Mouse (Mus musculus): ENCODE measurements around the gene Vamp1. TPM values are rescaled to one million over a fixed set of nuclear protein-coding genes. Genes with fewer than 3 reads are reported as not detected.

The Vamp1 gene
- polyA plus RNA-seq, 1 experiment from 2014 or later, result 75.3 TPM

DNA sequence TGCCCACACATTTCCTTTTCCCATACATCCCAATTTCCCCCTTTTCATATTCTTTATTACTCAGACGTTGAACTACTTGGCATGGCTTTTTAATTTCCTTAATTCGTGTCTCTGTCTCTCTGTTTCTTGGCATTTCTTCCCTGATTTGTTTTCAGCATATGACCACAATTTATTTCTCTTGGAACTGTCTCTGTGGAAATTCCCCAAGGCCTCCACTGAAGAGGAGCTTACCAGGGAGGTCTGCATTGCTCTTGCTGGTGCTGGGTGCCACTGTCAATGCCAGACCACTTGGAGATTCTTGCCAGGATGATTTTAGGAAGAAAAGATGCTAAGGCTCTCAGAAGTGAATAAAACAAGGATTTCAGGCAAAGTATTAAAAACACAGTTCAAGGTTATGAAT lies 2.7 kb upstream of the Vamp1 start:
- DNase-seq (ENCODE audit: low spot score), result no peak

DNA sequence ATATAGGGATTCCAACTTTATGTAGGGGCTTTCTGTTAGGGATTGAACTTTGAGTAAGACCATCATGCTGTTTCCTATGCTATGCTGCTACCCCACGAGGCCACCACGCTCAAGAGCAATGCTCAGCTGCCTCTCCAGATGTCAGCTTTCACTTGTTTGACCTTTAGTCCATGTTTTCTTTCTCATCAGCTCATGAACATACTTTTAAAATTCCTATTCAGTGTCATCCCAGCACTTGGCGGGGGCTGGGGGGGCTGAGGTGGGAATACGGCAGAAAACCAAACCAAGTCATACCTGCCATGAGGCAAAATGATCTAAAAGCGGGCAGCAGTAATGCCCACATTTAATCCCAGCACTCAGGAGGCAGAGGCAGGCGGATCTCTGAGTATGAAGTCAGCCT lies 2.2 kb upstream of the Vamp1 start:
- DNase-seq (ENCODE audit: low spot score), result no peak

DNA sequence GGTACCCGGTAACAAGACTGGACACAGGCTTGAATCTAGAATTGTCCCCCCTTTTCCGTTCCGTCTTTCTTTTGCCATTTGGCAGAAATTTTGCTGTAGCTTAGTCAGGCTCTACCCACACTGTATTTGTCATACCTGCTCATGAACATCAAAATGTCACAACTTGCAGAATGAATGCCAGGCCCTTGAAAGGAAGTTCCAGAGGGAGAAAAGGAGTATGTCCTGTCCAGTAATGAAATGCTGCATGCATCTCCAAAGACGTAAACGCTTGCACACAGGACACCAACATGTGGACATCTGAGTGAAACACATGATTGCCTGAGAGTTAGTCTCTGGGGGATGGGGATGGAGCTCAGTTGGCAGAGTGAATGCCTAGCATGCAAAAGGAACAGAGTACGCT lies 1.6 kb upstream of the Vamp1 start:
- no peak for DNase-seq (ENCODE audit: low spot score)

DNA sequence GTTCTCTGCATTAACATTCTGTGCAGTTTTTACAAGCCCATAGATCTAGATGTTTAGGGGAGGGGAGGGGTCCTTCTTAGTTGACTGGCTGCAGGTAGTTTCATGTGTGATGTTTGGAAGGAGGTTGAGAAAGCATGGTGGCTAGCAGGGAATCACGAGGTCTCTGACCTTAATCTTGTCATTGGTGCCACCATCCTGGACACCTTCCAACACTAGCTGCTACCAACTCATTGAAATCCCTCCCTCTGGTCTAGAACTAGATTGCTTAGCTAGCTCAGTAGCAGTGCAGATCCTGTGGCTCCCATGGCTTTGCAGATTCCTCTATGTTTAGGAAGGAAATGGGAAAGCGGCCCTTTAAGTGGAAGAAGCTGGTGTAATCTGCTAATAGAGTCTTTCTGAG lies 1.5 kb downstream of the Vamp1 start:
- peak; percentile 4 for DNase-seq (ENCODE audit: low spot score)

DNA sequence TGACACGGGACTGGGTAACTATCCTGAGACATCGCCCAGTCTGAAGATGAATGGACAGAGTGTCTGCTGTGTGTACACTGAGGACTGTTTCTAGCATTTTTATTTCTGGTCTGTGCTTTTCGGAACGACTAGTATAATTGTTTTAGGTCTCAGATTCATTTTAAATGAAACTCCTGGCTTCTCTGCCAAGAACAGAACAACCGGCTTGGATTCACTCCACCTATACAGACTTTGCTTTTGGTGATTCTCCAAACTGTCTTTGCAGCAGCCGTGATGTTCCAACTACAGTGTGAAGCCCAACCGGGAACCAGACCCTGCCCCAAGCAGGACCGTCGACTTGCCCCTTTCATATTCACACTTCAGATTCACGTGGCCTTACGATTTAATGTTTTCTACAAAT lies 2.5 kb downstream of the Vamp1 start:
- DNase-seq (ENCODE audit: low spot score), result no peak

DNA sequence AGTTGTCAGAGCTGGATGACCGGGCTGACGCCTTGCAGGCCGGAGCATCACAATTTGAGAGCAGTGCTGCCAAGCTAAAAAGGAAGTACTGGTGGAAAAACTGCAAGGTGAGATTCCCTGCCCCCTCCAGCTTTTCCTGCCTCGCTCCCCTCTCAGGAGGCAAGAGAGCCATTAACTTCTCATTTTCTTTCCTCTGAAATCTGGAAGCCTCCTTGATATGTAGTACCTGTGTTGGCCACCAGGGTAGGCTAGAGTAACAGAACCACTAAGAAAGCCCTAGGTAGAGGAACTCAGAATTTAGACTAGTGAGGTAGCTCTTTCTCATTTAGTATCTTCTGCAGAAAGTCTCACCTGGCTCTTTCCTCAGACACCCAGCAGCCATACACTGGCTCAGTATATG lies 3.6 kb downstream of the Vamp1 start:
- peak; percentile 86 for DNase-seq (ENCODE audit: low spot score)

DNA sequence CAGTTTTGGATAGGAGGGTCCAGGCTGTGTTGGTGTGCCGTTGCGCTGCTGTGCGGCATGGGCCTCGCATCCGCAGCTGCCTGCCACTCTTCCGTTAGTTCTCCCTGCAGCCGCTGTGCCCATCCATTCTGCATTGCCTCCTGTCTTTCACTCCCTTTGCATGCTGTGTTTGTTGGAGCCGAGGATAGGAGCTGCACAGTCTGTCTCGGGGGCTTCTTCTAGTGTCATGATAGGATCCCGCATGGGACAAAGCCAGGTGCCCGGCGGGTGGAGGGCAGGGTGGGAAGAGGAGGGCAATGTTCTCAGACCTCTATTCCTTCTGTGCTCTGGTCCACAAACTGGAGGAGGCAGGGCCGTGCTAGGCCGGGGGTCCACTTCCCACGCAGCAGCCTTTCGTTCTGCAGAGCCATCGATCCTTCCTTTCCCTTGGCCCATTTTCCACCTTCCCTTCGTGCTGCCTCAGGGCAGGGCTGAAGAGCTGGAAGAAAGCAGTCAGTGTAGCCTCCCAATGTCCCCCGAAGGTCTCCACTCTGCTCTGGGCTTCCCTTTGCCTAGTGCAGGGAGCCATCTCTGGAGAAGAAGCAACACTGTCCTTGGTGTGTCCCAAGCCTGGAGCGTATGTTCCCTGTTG lies 5.9 kb downstream of the Vamp1 start:
- peak; percentile 17 for DNase-seq (ENCODE audit: low spot score)

DNA sequence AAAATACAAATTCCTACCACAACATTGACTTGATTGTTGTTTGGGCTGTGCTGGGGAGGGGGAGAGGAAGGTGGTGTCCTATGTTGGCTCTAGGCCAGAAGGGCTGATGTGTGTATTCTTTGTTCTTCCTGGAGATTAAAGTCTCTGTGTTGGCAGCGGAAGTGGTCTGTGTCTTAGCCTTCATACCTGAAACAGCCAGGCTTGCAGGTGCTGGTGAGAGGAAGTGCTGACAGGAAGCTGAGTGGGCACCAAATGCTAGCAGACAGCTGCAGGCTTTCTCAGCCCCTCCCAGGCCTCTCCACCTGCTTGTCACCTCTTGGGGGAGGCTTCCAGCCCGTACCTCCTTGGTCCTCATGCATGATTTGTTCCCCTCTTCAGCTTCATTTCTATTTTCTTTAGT lies 6.8 kb downstream of the Vamp1 start:
- DNase-seq (ENCODE audit: low spot score), result peak; percentile 97

DNA sequence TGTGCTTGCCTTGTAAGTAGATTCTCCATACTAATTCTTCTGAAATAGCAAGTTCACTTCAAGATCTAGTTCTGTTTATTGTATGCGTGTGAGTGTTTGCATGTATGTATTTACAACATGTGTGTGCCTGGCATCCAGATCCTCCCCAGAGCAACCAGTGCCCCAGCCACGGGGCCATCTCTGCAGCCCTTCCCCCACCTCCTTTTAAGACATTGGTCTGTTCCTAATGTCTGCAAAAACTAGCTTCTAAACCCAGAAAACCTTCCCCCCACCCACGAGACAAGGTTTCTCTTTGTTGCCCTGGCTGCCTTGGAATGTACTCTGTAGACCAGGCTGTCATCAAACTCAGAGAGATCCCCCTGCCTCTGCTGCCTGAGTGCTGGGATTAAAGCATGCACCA lies 7.2 kb downstream of the Vamp1 start:
- DNase-seq (ENCODE audit: low spot score), result no peak

DNA sequence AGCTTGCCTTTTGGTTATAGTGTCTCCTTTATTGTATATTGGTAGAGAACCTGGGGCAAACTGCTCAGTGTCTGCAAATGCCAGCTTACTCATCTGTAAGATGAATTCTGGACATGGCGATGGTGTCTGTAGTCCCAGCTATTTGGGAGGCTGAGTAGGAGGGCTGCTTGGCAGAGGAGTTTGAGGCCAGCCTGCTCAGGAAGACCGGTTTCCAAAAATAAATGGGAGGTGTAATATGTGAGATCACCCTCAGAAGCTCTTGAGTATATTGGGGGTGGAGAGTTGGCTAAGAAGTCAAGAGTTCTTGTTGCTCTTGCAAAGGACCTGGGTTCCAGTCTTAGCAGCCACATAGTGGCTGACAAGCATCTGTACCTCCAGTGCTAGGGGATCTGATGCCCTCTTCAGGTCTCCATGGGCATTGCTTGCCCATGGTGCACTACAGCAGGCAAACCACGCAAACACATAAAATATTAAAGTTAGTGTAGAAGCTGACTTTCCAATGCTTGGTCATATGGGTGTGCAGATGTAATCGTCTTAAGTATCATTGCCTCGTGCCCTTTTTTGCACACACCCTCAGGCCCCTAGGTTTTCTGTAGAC lies 10.3 kb downstream of the Vamp1 start:
- peak; percentile 58 for DNase-seq (ENCODE audit: low spot score)

DNA sequence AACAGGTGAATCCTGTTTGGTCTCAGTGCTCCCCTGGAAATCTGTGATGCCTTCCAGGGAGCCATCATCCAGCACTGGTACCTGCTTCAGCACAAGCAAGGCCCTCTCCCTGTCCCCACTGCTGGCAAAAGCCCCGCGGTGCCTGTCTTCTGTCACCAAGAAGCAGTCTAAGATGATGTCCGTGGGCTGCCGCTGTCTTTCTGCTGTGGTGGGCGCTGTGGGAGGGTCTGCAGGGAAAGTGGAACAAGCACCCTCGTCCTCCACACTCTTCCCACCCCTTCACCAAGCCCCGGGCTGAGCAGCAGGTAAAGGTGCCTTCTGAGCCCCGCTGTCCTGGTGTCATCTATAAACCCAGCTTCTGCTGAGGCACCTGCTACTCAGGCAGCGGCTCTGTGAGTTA lies 15.2 kb downstream of the Vamp1 start:
- peak; percentile 42 for DNase-seq (ENCODE audit: low spot score)

DNA sequence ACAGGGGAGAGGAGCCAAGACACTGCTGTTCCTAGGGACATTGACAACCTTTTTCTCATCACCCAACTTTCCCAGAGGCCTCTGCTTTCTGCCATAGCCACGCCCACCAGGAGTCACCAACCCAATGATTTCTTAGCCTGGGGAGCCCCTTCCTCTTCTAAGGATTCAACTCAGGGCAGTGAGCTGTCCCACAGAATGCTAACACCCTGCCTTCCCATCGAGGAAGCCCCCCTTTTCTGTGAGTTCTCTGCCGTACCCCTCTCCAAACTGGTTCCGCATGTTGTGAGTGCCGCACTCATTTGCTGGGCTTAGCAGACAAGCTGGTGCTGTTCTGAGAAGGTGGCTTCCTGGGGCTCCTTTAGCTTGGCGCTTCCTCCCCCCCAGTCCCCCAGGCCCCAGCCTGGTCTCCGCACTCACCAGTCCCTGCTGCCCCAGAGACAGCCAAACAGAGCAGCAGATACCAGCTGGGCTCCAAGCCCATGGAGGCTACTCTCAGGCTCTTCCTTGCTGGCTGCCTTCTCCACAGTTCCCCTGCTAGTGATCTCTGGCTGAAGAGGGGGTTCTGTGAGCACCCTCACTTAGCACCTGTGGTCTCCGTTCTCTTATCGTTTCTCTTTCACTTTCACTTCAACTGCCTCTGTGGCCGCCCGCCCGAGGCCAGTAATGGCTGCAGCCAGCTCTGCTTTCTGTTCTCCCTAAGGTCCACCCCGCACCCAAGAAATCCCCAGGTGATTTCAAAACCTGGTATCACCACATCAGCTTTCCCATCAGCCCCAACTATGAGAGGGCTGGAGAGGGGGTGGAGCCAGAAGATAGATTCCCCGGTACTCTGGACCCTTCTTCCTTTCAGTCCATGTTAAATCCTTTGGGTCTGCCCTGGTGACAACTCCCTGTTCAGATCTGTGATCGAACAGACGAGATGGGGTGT lies 16.0 kb downstream of the Vamp1 start, which contains the start of gene Tapbpl:
Gene Tapbpl, minus strand, starts transcription at position 744 of the 928 bp plus-strand sequence.
- peak; percentile 83 for DNase-seq (ENCODE audit: low spot score)

DNA sequence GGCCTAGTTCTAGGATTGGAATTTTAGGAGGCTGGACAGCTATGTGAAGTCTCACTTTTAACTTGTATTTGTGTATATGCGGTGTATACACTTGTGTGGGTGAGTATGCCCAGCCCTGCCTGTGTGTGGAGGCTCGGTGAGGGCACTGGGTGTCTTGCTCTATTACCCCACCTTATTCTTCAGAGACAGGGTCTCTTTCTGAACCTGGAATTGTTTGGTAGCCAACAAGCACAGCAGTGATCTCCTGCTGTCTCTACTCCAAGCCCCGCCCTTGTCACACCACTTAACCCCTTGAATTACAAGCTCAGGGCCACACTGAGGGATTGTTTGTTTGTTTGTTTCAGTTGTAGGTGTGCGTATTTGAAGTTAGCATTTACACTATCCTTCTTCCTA lies 16.7 kb downstream of the Vamp1 start:
- DNase-seq (ENCODE audit: low spot score), result no peak

DNA sequence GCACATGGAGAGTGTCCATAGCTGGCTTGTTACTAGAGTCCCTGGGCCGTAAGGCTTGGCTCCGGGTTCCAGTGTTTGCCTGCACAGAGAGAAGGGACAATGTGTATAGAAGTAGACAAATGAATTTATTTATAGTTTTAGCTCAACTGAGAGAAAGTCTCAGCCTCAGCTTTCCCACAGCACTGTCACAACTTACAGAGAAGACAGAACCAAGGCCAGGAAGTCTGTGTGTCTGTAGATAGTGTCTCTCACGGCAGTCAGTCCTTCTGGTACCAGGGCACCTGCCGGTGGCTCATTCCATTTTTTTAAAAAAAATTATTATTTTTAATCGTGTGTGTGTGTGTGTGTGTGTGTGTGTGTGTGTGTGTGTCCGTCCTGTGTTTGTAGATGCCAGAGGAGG lies 17.2 kb downstream of the Vamp1 start:
- no peak for DNase-seq (ENCODE audit: low spot score)

DNA sequence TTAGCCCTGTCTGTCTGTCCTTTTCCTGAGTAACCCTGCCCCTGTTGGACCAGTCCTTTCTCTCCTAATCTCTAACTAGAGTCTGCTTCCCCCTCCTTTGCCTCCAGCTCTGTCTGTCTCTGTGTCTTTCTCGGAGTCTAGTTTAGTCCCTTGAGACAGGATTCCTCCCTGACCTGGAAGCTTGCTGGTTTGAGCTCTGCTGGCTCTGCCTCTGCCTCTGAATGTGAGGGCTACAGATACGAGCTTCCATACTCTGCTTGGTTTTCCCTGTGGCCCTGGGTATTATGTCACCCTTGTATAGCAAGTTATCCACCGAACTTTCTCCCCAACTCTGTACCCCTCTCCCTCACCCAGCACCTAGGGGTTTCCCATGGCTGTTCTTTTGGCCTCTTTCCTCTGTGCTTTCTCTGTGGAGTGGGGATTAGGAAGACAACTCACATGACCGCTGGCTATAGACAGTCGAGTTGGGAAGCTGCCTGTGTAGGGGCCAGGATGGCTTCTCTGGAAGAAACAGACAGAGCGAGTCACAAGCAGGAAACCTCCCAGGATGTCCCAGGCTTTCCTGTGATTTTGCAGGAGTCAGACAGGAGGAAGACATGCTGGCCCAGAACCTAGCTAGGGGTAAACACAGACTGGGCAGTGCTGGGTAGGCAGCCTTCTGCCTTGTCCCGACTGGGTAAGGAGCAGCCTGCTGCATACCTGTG lies 18.6 kb downstream of the Vamp1 start:
- DNase-seq (ENCODE audit: low spot score), result no peak

DNA sequence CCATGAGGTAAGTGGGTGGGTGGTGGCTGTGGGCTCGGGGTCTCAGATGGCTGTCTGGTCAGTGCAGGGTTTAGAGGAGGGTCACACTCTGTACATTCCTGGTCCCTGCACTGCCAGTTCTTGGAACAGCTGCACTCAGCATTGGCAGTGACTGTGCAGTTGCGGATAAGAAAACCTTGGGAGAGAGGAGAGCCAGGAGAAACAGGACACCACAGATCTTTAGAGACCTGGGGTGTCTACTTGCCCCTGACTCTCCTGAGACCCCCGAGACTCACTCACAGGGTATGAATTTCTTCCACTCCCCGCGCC lies 19.1 kb downstream of the Vamp1 start:
- DNase-seq (ENCODE audit: low spot score), result no peak

DNA sequence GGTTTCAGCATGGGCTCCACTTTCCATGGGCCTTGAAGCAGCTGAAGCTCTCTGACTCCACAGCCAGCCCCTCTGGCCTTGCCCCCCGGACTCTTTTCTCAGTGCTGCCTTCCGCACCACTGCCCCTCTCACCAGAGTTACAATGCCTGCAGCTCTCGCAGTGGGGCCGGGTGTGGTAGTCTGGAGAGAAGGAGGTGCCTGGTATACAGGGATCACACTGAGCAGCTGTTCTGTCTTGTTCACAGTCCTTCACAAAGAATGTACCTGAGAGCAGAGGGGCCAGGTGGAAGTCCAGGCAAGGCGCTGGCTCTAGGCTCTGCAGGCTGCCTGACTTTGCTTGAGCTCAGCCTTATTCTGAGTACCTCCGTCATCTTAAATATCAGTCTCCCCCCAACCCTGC lies 21.0 kb downstream of the Vamp1 start:
- peak; percentile 49 for DNase-seq (ENCODE audit: low spot score)

DNA sequence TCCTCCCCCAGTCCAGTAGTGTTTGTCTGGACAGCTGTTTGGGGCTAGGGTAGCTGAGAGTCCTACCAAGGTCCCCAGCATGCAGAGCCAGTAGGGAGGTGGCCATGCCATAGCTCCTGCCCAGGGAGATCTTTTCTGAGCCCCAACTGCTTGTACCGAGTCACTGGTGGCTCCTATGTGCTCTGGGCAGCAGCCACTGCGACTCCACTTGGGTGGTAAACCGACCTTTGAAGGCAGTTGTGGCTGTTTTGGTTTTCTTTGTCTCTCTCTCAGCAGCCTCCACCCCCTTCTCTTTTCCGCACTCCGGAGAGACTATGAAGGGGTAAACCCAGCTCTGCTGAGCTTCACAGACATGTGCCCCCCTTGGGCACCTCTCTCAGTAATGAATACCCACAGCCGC lies 21.4 kb downstream of the Vamp1 start, which contains the start of gene Cd27:
Gene Cd27, minus strand, starts transcription at position 229 of the 400 bp plus-strand sequence.
- DNase-seq (ENCODE audit: low spot score), result peak; percentile 83

DNA sequence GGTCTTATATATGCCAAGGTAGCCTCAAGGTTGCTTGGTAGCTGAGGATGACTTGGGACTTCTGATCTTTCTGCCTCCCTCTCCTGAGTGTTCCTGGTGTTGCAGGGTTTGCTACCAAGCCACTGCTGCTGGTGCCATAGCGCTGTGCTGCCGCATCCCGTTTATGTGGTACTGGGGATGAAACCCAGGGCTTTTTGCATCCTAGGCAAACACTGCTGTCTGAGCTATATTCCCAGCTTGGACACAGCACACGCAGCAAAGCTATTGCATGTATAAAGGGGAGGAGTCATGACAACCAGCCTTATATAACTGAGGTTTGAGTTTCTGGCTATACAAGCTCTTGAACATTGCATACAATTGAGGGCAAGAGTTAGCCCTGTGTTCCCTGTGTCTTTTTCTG lies 22.1 kb downstream of the Vamp1 start:
- DNase-seq (ENCODE audit: low spot score), result peak; percentile 52

DNA sequence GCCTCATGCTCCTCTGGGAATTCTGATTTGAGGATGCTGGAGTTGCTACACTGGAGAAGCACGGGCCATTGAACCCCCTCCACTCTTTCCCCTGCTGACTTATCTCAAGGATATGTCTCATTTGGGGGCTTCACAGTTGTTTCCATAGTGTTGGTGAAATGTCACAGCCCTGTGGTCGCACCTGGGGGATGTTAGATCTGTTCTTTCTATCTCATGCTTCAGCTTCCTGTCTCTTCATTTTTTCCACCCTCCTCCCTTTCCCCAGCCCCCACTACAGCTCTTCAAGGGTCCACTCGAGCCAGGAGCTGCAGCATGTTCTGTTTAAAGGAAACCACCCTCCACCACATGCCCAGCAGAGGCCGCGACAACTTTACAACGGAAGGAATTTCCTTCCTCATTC lies 23.0 kb downstream of the Vamp1 start:
- peak; percentile 88 for DNase-seq (ENCODE audit: low spot score)

DNA sequence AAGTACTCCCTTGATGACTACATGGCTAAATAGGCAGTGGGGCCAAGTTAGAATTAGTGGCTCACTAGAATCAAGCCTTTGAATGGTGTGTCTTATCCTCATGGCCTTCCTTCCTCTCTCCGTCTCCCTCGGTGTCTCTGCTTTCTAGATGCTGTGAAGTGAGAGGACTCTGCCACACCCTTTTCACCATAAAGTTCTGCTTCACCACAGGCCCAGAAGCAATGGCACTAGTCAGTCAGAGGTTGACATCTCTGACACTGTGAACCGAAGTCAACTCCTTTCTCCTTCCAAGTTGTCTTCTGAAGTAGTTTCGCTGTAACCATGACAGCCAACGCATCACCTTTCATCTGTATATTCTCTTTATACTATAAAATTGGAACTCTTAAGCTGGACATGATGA lies 24.2 kb downstream of the Vamp1 start:
- no peak for DNase-seq (ENCODE audit: low spot score)

DNA sequence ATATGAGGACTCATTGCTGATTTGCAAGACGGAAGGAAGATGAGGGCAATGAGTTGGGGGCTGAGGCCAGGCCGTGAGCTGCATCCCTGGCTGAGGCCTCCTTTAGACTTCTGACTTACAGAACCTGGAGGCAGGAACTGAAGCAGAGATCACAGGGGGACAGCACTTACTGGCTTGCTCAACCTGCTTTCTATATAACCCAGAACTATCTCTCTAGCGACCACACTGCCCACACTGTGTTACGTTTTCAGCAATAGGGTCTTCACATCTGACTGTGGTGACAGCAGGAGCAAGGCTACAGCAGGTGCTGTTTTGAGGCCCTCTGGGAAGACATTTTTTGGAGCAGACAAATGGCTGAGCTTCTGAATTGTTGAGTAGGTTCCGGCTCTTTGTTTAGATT lies 25.3 kb downstream of the Vamp1 start:
- peak; percentile 54 for DNase-seq (ENCODE audit: low spot score)
